Comparison of ENCODE assay signal across 14 mouse cellular contexts in the genomic region with DNA sequence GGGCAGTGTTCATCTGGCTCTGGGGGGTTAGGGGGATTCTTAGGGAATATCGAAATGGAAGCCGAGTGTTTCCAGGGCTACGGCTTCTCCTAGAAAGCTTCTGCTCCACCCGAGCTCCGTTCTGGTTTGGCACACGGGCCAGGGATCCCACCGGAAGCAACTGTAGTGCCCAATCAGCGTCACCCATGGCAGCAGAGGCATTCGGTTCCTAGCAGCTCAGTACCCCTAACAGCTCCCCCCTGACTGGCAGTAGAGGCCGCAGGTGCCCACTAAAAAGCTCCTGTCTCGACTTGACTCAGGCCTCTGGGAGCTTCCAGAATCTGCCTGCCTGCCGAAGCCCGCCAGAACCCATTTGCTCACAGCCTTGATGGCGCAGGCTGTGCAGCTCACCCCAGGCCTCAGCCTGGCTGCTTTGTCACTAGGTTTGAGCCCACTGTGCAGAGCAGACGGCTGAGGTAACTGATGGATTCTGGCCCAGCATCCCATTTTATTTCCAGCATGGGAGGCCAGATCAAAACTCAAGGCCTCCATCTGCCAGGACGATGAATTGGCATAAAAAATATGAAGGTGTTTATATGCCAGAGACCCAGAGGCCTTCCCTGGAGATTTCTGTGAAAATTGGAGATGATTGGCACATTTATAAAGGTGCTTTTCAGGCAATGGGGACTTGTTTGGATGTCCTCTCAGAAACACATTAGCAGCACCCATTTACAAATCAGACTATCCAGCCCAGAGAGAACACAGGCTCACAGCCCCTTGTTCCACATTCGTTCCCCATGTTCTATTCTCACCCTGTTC.
DNase-seq lines count a peak whose midpoint lies in the region; ATAC-seq lines count a peak whose summit lies in the region.
"Had no signal": no experiment of that assay in that cellular context is flagged by ENCODE, and none has a peak within 500 bp of the region (broad histone marks: within the 10 kb centered on the region; RNA-seq: fewer than 3 reads in every experiment).

No protein-coding gene starts in this region.

- no peaks in the 10 kb centered on the region for H3K27me3 ChIP-seq in hindbrain, embryonic 15.5 days
- no peaks in the 10 kb centered on the region for H3K27me3 ChIP-seq in midbrain, embryonic 16.5 days (ENCODE audit: control insufficient read depth, insufficient read depth, low read depth, low read length)
- H3K27me3 ChIP-seq: embryonic facial prominence, embryonic 13.5 days; limb, embryonic 13.5 days had no signal

- H3K27ac ChIP-seq in hindbrain, embryonic 15.5 days (replicated peaks) = peak overlapping the region; percentile 69
- H3K27ac ChIP-seq in midbrain, embryonic 16.5 days (ENCODE audit: low read length) = 0 out of 2 replicates have a peak overlapping the region, but pooled peaks have one; percentile 10
- H3K27ac ChIP-seq: embryonic facial prominence, embryonic 13.5 days; gastrocnemius, adult 2 months; kidney, postnatal 0 days; limb, embryonic 13.5 days; stomach, postnatal 0 days had no signal

- DNase-seq in left cerebral cortex, postnatal 4 days = peak; percentile 57
- DNase-seq in left cerebral cortex, adult 8-10 months (ENCODE audit: low spot score in 2 of 2) = no peak
- DNase-seq in cerebellum, adult 8-10 months = peak; percentile 81
- no peak for DNase-seq in urinary bladder, postnatal 25 days (ENCODE audit: low spot score)
- no peak for DNase-seq in embryo, embryonic 10 days (ENCODE audit: low spot score)
- DNase-seq: gastrocnemius, adult 2 months had no signal

- intact Hi-C loops in left cerebral cortex, postnatal 4 days (cut with DNase I) = no loop called here

- peak; percentile 78 for ATAC-seq in hindbrain, embryonic 15.5 days (ENCODE audit: low FRiP score, low read depth)
- ATAC-seq in midbrain, embryonic 16.5 days = 0 out of 2 replicates have a peak, but pooled peaks have one; percentile 42
- no peak for ATAC-seq in activated CD4-positive, CD25-positive, alpha-beta regulatory T cell, adult 4 months

- H3K4me3 ChIP-seq in hindbrain, embryonic 15.5 days = no peak overlapping the region
- no peak overlapping the region for H3K4me3 ChIP-seq in midbrain, embryonic 16.5 days (ENCODE audit: low read depth, low read length)
- H3K4me3 ChIP-seq: embryonic facial prominence, embryonic 13.5 days; gastrocnemius, adult 2 months; limb, embryonic 13.5 days; myocyte had no signal

- no peaks in the 10 kb centered on the region for H3K9me3 ChIP-seq in hindbrain, embryonic 15.5 days
- H3K9me3 ChIP-seq in midbrain, embryonic 16.5 days (replicated peaks; ENCODE audit: control insufficient read depth, low read length, poor library complexity, severe bottlenecking) = no peaks in the 10 kb centered on the region
- H3K9me3 ChIP-seq: embryonic facial prominence, embryonic 13.5 days; limb, embryonic 13.5 days had no signal

- WGBS in hindbrain, embryonic 15.5 days = 42% methylated on average over 17 of the region's 17 CpGs
- 55% methylated on average over 17 of the region's 17 CpGs for WGBS in midbrain, embryonic 16.5 days

- peaks cover 22% of the 10 kb centered on the region for H3K4me1 ChIP-seq in hindbrain, embryonic 15.5 days (replicated peaks)
- peaks cover 14% of the 10 kb centered on the region for H3K4me1 ChIP-seq in midbrain, embryonic 16.5 days (ENCODE audit: control insufficient read depth, insufficient read depth, low read length)

- H3K36me3 ChIP-seq in hindbrain, embryonic 15.5 days = no peaks in the 10 kb centered on the region
- H3K36me3 ChIP-seq in midbrain, embryonic 16.5 days (ENCODE audit: control insufficient read depth, insufficient read depth, low read length) = no peaks in the 10 kb centered on the region
- H3K36me3 ChIP-seq: embryonic facial prominence, embryonic 13.5 days; limb, embryonic 13.5 days had no signal

- no peak overlapping the region for H3K4me2 ChIP-seq in hindbrain, embryonic 15.5 days
- no peak overlapping the region for H3K4me2 ChIP-seq in midbrain, embryonic 16.5 days (ENCODE audit: low read length)
- H3K4me2 ChIP-seq: embryonic facial prominence, embryonic 13.5 days; limb, embryonic 13.5 days had no signal

- no peak overlapping the region for H3K9ac ChIP-seq in hindbrain, embryonic 15.5 days
- no peak overlapping the region for H3K9ac ChIP-seq in midbrain, embryonic 16.5 days (ENCODE audit: low read depth, low read length)
- H3K9ac ChIP-seq: embryonic facial prominence, embryonic 13.5 days; limb, embryonic 13.5 days had no signal

Comparison
In these comparisons a context has a peak if more than half of its experiments do, and no peak if none do; other contexts are left out.
1. DNase-seq: peak in left cerebral cortex, postnatal 4 days (single experiment) and cerebellum, adult 8-10 months (single experiment); none in left cerebral cortex, adult 8-10 months (0 of 2), urinary bladder, postnatal 25 days (single experiment) and embryo, embryonic 10 days (single experiment).